Mouse (Mus musculus): ENCODE results near the gene Lrrk1. TPM values are rescaled to one million over a fixed set of nuclear protein-coding genes. Genes with fewer than 3 reads are reported as not detected.

Gene Lrrk1
- total RNA-seq, 1 experiment = 7.4 TPM

- in situ Hi-C loops (cut with MboI; ENCODE audit: low sequenced_read_pairs in 2 of 2, unreplicated experiment in 2 of 2) = loop anchor here in 1 of 2 experiments (25.0 kb wide), 2 partner anchors 199 to 351 kb away; partner anchors contain the start of gene Chsy1
- Histone ChIP-seq H3K9me3 (ENCODE audit: control insufficient read depth, insufficient read depth, low read depth, low read length) (no peaks in the 10 kb centered on the region), H3K27ac (ENCODE audit: insufficient read depth, low read depth, low read length, poor library complexity, severe bottlenecking) (no peak overlapping the region), H3K9ac (ENCODE audit: insufficient read depth, low read depth, low read length, poor library complexity, severe bottlenecking) (no peak overlapping the region), H3K4me3 (ENCODE audit: insufficient read depth in 1 of 2, low read depth in 1 of 2, low read length in 2 of 2, poor library complexity in 1 of 2, severe bottlenecking in 1 of 2) (no peak overlapping the region), H3K36me3 (ENCODE audit: control insufficient read depth, insufficient read depth, low read length, poor library complexity, severe bottlenecking) (no peaks in the 10 kb centered on the region), H3K4me1 (ENCODE audit: control insufficient read depth in 2 of 2, insufficient read depth in 2 of 2, low read length in 2 of 2, poor library complexity in 1 of 2) (no peaks in the 10 kb centered on the region)
- no peak for TF ChIP-seq HCFC1 (IDR thresholded peaks at IDR 0.05; ENCODE audit: borderline replicate concordance, insufficient read depth, low read length)
- no peak for DNase-seq (ENCODE audit: low read depth, low spot score)
Measured at GRCm38 (mm10) chr7:66310670-66311656, 77.2 kb downstream of the Lrrk1 start.

- TF ChIP-seq CHD2 (IDR thresholded peaks at IDR 0.05; ENCODE audit: low read depth, low read length) = no peak
- no peak for TF ChIP-seq HCFC1 (IDR thresholded peaks at IDR 0.05; ENCODE audit: borderline replicate concordance, insufficient read depth, low read length)
- TF ChIP-seq MAFK (IDR thresholded peaks at IDR 0.05; ENCODE audit: insufficient read depth, low read depth, low read length) = no peak
- TF ChIP-seq ZNF384 (IDR thresholded peaks at IDR 0.05; ENCODE audit: low read depth, low read length) = no peak
- 0 out of 2 replicates have a peak, but pooled peaks have one; percentile 12 for TF ChIP-seq ZC3H11A (IDR thresholded peaks at IDR 0.05; ENCODE audit: borderline replicate concordance, low read depth, low read length)
Measured at GRCm38 (mm10) chr7:66309950-66310669, 78.0 kb downstream of the Lrrk1 start.

GRCm38 (mm10) chr7:66309240-66309949 is 78.8 kb downstream of the Lrrk1 start:
- Histone ChIP-seq H3K9ac (ENCODE audit: insufficient read depth, low read depth, low read length, poor library complexity, severe bottlenecking) (no peak overlapping the region), H3K4me3 (ENCODE audit: insufficient read depth in 1 of 2, low read depth in 1 of 2, low read length in 2 of 2, poor library complexity in 1 of 2, severe bottlenecking in 1 of 2) (no peak overlapping the region), H3K27ac (ENCODE audit: insufficient read depth, low read depth, low read length, poor library complexity, severe bottlenecking) (no peak overlapping the region), H3K4me1 (ENCODE audit: control insufficient read depth in 2 of 2, insufficient read depth in 2 of 2, low read length in 2 of 2, poor library complexity in 1 of 2) (no peaks in the 10 kb centered on the region), H3K9me3 (ENCODE audit: control insufficient read depth, insufficient read depth, low read depth, low read length) (no peaks in the 10 kb centered on the region), H3K36me3 (ENCODE audit: control insufficient read depth, insufficient read depth, low read length, poor library complexity, severe bottlenecking) (no peaks in the 10 kb centered on the region)
- in situ Hi-C loops (cut with MboI; ENCODE audit: low sequenced_read_pairs in 2 of 2, unreplicated experiment in 2 of 2) = loop anchor here (10.0 to 25.0 kb wide), 3 partner anchors 197 to 355 kb away; partner anchors contain the start of gene Chsy1 (in 1 of the 2)
- no peak for TF ChIP-seq CHD2 (IDR thresholded peaks at IDR 0.05; ENCODE audit: low read depth, low read length)
- TF ChIP-seq ZC3H11A (IDR thresholded peaks at IDR 0.05; ENCODE audit: borderline replicate concordance, low read depth, low read length) = no peak
- TF ChIP-seq HCFC1 (IDR thresholded peaks at IDR 0.05; ENCODE audit: borderline replicate concordance, insufficient read depth, low read length) = no peak
- no peak for TF ChIP-seq ZNF384 (IDR thresholded peaks at IDR 0.05; ENCODE audit: low read depth, low read length)
- no peak for TF ChIP-seq MAFK (IDR thresholded peaks at IDR 0.05; ENCODE audit: insufficient read depth, low read depth, low read length)
- no peak for DNase-seq (ENCODE audit: low read depth, low spot score)

More at GRCm38 (mm10) chr7:66309950-66310669, 78.0 kb downstream of the Lrrk1 start:
- H3K27ac ChIP-seq (ENCODE audit: insufficient read depth, low read depth, low read length, poor library complexity, severe bottlenecking) = peak overlapping the region; percentile 22; the same call in 1 of the 2 replicates
- peak; percentile 20 for DNase-seq (ENCODE audit: low read depth, low spot score)
- H3K9me3 ChIP-seq (ENCODE audit: control insufficient read depth, insufficient read depth, low read depth, low read length) = no peaks in the 10 kb centered on the region
- in situ Hi-C loops (cut with MboI; ENCODE audit: low sequenced_read_pairs in 2 of 2, unreplicated experiment in 2 of 2) = loop anchor here (10.0 to 25.0 kb wide), 3 partner anchors 198 to 355 kb away; partner anchors contain the start of gene Chsy1 (in 1 of the 2)
- no peak overlapping the region for H3K9ac ChIP-seq (ENCODE audit: insufficient read depth, low read depth, low read length, poor library complexity, severe bottlenecking)
- H3K4me3 ChIP-seq (ENCODE audit: insufficient read depth in 1 of 2, low read depth in 1 of 2, low read length in 2 of 2, poor library complexity in 1 of 2, severe bottlenecking in 1 of 2) = no peak overlapping the region
- H3K36me3 ChIP-seq (ENCODE audit: control insufficient read depth, insufficient read depth, low read length, poor library complexity, severe bottlenecking) = no peaks in the 10 kb centered on the region
- no peaks in the 10 kb centered on the region for H3K4me1 ChIP-seq (ENCODE audit: control insufficient read depth in 2 of 2, insufficient read depth in 2 of 2, low read length in 2 of 2, poor library complexity in 1 of 2)

GRCm38 (mm10) chr7:66308581-66309239 is 79.4 kb downstream of the Lrrk1 start:
- no peak for TF ChIP-seq HCFC1 (IDR thresholded peaks at IDR 0.05; ENCODE audit: borderline replicate concordance, insufficient read depth, low read length)
- TF ChIP-seq MAFK (IDR thresholded peaks at IDR 0.05; ENCODE audit: insufficient read depth, low read depth, low read length) = no peak
- TF ChIP-seq ZC3H11A (IDR thresholded peaks at IDR 0.05; ENCODE audit: borderline replicate concordance, low read depth, low read length) = no peak
- no peak for TF ChIP-seq CHD2 (IDR thresholded peaks at IDR 0.05; ENCODE audit: low read depth, low read length)
- TF ChIP-seq ZNF384 (IDR thresholded peaks at IDR 0.05; ENCODE audit: low read depth, low read length) = no peak
- no peaks in the 10 kb centered on the region for H3K4me1 ChIP-seq (ENCODE audit: control insufficient read depth in 2 of 2, insufficient read depth in 2 of 2, low read length in 2 of 2, poor library complexity in 1 of 2)
- no peak for DNase-seq (ENCODE audit: low read depth, low spot score)
- H3K36me3 ChIP-seq (ENCODE audit: control insufficient read depth, insufficient read depth, low read length, poor library complexity, severe bottlenecking) = no peaks in the 10 kb centered on the region
- H3K27ac ChIP-seq (ENCODE audit: insufficient read depth, low read depth, low read length, poor library complexity, severe bottlenecking) = no peak overlapping the region
- no peaks in the 10 kb centered on the region for H3K9me3 ChIP-seq (ENCODE audit: control insufficient read depth, insufficient read depth, low read depth, low read length)
- in situ Hi-C loops (cut with MboI; ENCODE audit: low sequenced_read_pairs in 2 of 2, unreplicated experiment in 2 of 2) = loop anchor here (10.0 to 25.0 kb wide), 3 partner anchors 196 to 356 kb away; partner anchors contain the start of gene Chsy1 (in 1 of the 2)
- H3K4me3 ChIP-seq (ENCODE audit: insufficient read depth in 1 of 2, low read depth in 1 of 2, low read length in 2 of 2, poor library complexity in 1 of 2, severe bottlenecking in 1 of 2) = no peak overlapping the region
- no peak overlapping the region for H3K9ac ChIP-seq (ENCODE audit: insufficient read depth, low read depth, low read length, poor library complexity, severe bottlenecking)

All from ES-E14 (cell line).